Mouse (Mus musculus) limb, embryonic 14.5 days (tissue): ENCODE measurements around the gene Med18. TPM values are rescaled to one million over a fixed set of nuclear protein-coding genes. Genes with fewer than 3 reads are reported as not detected.
A peak's percentile ranks its signal among the peaks of the same experiment; 100 is the strongest.

Experiments used
- ATAC-seq: fragments of 200-750 bp; cut with Nextera tagmentation; 2 replicates; pipeline ENCODE4 v1.8.0; 2017; ENCODE audit warnings: low read depth, moderate number of reproducible peaks, moderate TSS enrichment; ENCODE audit not compliant: low FRiP score
- DNase-seq: peaks from one replicate; pipeline ENCODE4 v3.0.0-alpha.2; 2015; ENCODE audit warnings: low spot score
- H3K27ac ChIP-seq: fragments of 300-500 bp; sonication (generic); replicated peaks from 2 replicates; pipeline ENCODE4 v1.5.1; 2014; ENCODE audit warnings: low read depth, mild to moderate bottlenecking, low read length, moderate library complexity, mixed read lengths
- H3K27me3 ChIP-seq: fragments of 300-500 bp; sonication (generic); 2 replicates; pipeline ENCODE4 v1.6.1; 2014; ENCODE audit warnings: low read length, mixed read lengths; ENCODE audit not compliant: control insufficient read depth, insufficient read depth
- H3K36me3 ChIP-seq: fragments of 300-500 bp; sonication (generic); 2 replicates; pipeline ENCODE4 v1.6.1; 2014; ENCODE audit warnings: mild to moderate bottlenecking, low read length, moderate library complexity, mixed read lengths; ENCODE audit not compliant: control insufficient read depth, insufficient read depth
- H3K4me1 ChIP-seq: fragments of 300-500 bp; sonication (generic); 2 replicates; pipeline ENCODE4 v1.6.1; 2014; ENCODE audit warnings: antibody characterized with exemption, low read length, mixed read lengths; ENCODE audit not compliant: control insufficient read depth, insufficient read depth
- H3K4me2 ChIP-seq: fragments of 300-500 bp; sonication (generic); replicated peaks from 2 replicates; pipeline ENCODE4 v1.6.1; 2014; ENCODE audit warnings: low read depth, mild to moderate bottlenecking, low read length, moderate library complexity; ENCODE audit not compliant: severe bottlenecking
- H3K4me3 ChIP-seq: fragments of 300-500 bp; sonication (generic); replicated peaks from 2 replicates; pipeline ENCODE4 v1.5.1; 2014; ENCODE audit warnings: low read length
- H3K9ac ChIP-seq: fragments of 300-500 bp; sonication (generic); 2 replicates; pipeline ENCODE4 v1.6.1; 2014; ENCODE audit warnings: mild to moderate bottlenecking, low read depth, low read length, moderate library complexity; ENCODE audit not compliant: severe bottlenecking
- H3K9me3 ChIP-seq: fragments of 300-500 bp; sonication (generic); 2 replicates; pipeline ENCODE4 v1.6.1; 2016; ENCODE audit warnings: low read length; ENCODE audit not compliant: control insufficient read depth
- POLR2A ChIP-seq: fragments of 200-500 bp; IDR thresholded peaks from 2 replicates; pipeline ENCODE4 v1.8.0; 2012; ENCODE audit warnings: inconsistent platforms, mild to moderate bottlenecking, moderate library complexity, borderline replicate concordance; ENCODE audit not compliant: insufficient read depth, insufficient read length; ENCODE audit errors: extremely low read depth
- WGBS: fragments of 180-500 bp; shearing (Covaris S2); extraction: QIAGEN DNeasy Blood & Tissue Kit; methylation state at CpG from one replicate; pipeline ENCODE4 v1.1.7; 2014; 5-methylcytosine and 5-hydroxymethylcytosine counted together
- polyA plus RNA-seq, 2 experiments: library from polyadenylated mRNA; depleted of rRNA in 1 of 2; stranded (reverse) in 1 of 2; unstranded in 1 of 2; fragments of >200 nt; fragmentation: Nextera tagmentation in 1 of 2; extraction: Ambion mirVana in 1 of 2; gene quantifications; 2 replicates each; pipeline versions ENCODE4 v1.2.1 to v1.2.3; 2012 to 2014

The Med18 gene
- polyA plus RNA-seq, 2 experiments: 9.0 to 9.1 TPM

DNA sequence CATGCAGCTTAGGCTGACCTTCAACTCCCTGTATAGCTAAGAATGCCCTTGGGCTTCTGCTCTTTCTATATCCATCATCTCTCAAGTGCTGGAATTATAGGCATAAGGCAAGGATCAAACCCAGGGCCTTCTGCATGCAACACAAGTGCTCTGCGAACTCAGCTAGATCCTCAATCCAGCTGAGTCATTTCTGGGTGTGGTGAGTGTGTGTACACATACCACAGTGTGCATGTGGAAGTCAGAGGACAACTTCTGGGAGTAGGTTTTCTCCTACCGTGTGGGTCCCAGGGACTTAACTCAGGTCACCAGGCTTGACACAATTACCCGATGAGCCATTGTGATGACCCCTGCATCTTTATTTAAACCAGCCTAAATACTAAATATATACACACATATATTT is 13.9 kb downstream of the Med18 start:
- ATAC-seq (no peak), DNase-seq (no peak)
- H3K27me3 ChIP-seq: no peaks in the 10 kb centered on the region
- H3K4me3 ChIP-seq: no peak overlapping the region
- H3K9me3 ChIP-seq: no peaks in the 10 kb centered on the region
- H3K27ac ChIP-seq: no peak overlapping the region
- no peaks in the 10 kb centered on the region for H3K36me3 ChIP-seq
- H3K4me1 ChIP-seq: no peaks in the 10 kb centered on the region
- no peak overlapping the region for H3K4me2 ChIP-seq
- no peak for TF ChIP-seq POLR2A
- WGBS: 75% methylated on average over 3 of the region's 3 CpGs
- H3K9ac ChIP-seq: no peak overlapping the region

DNA sequence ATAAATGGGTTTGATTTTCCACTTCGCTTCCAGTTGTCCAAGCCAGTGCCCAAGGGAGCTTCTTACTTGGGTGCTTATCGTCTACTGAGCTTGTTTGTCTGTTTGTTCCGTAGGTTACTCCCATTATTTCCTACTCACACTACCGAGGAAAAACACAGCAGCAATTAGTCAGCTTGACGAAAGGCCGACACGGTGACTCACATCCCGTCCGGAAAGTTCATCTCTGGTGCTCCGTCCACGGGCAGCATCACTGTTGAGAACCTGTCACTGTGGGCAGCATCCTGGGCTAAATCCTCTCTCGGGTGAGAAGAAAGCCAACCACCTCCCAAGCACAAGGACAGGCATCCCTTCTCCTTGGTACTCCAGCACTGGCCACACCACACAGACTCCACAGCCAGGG is 17.6 kb downstream of the Med18 start:
- Histone ChIP-seq H3K4me2 (no peak overlapping the region), H3K36me3 (no peaks in the 10 kb centered on the region), H3K4me3 (no peak overlapping the region), H3K4me1 (no peaks in the 10 kb centered on the region), H3K9me3 (no peaks in the 10 kb centered on the region), H3K27ac (no peak overlapping the region), H3K27me3 (no peaks in the 10 kb centered on the region), H3K9ac (no peak overlapping the region)
- WGBS: 85% methylated on average over 12 of the region's 12 CpGs
- no peak for TF ChIP-seq POLR2A
- DNase-seq (no peak), ATAC-seq (no peak)

DNA sequence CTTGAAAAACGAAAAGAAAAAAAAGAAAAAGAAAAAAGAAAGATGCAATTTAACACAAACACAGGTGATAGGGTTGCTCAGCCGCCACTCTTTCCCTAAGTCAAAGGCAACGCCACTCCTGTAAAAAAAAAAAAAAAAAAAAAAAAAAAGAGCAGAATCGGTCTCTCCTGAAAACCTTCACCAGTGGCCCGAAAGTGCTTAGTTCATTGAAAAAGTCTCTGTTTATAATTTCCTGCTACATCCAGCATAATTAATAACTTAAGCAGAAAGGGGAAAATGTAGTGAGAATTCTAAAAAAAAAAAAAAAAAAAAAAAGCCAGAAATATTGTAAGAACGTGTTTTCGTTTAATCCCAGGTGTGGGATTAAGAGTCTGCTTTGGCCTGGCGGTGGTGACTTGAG is 19.2 kb downstream of the Med18 start:
- Histone ChIP-seq H3K27me3 (no peaks in the 10 kb centered on the region), H3K36me3 (no peaks in the 10 kb centered on the region), H3K4me3 (no peak overlapping the region), H3K4me2 (no peak overlapping the region), H3K9me3 (no peaks in the 10 kb centered on the region), H3K4me1 (no peaks in the 10 kb centered on the region), H3K9ac (no peak overlapping the region), H3K27ac (no peak overlapping the region)
- ATAC-seq (no peak), DNase-seq (no peak)
- TF ChIP-seq POLR2A: no peak
- WGBS: 76% methylated on average over 8 of the region's 8 CpGs

DNA sequence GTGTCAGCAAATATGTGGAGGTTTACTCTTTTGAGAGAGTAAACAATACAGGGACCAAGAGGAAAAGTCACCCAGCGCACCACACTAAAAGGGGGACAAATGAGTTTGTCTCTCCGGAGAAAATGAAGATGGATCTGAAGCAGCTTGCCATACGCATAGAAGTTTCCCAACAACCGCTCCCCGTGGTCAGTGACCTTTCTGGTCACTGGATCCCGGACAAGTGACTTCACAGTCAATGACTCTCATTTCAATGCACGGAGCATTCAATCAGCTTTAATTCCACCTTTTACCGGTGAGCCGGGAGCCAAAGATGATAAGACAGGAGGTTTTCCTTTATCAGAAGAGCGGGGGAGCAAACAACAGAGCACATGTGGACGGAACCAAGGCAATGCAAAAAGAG is 25.9 kb downstream of the Med18 start:
- Histone ChIP-seq H3K9me3 (no peaks in the 10 kb centered on the region), H3K27me3 (no peaks in the 10 kb centered on the region), H3K36me3 (no peaks in the 10 kb centered on the region), H3K27ac (no peak overlapping the region), H3K9ac (no peak overlapping the region), H3K4me3 (no peak overlapping the region), H3K4me2 (no peak overlapping the region), H3K4me1 (no peaks in the 10 kb centered on the region)
- TF ChIP-seq POLR2A: no peak
- DNase-seq: no peak
- no peak for ATAC-seq
- 66% methylated on average over 11 of the region's 11 CpGs for WGBS

DNA sequence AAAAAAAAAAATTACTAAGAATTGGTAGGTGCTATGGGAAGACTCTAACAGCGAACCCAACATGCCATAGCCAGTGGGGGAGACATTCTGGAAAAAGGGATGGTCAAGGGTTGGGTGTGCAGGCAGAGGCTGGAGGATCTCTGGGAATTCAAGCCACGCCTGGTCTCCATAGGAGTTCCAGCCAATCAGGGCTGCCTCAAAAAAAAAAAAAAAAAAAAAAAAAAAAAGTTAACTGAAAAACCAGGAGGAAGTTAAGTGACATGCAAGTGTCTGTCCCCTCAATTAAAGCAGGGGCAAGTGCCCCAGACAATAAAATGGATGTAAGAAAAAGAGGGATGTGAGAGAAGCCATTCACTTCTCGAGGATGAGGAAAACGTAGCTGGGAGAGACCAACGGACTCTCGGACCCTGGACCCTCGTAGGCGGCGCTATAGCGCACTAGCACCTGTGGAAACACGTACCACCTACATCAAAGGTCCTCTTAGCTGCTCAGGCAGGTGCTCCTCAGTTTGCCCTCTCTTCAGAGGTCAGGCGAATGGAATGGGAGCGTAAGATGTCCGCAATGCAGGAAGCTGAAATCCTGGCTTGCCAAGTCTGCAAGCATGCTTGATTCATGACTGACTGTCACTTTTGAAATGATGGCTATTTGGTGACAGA is 30.9 kb downstream of the Med18 start:
- ATAC-seq: no peak
- no peaks in the 10 kb centered on the region for H3K9me3 ChIP-seq
- WGBS: 13% methylated on average over 14 of the region's 14 CpGs
- H3K36me3 ChIP-seq: no peaks in the 10 kb centered on the region
- no peak overlapping the region for H3K27ac ChIP-seq
- H3K27me3 ChIP-seq: no peaks in the 10 kb centered on the region
- no peaks in the 10 kb centered on the region for H3K4me1 ChIP-seq
- H3K4me3 ChIP-seq: no peak overlapping the region
- H3K9ac ChIP-seq: no peak overlapping the region
- peak overlapping the region; percentile 14; the same call in 1 of the 2 replicates for H3K4me2 ChIP-seq
- no peak for DNase-seq
- no peak for TF ChIP-seq POLR2A

DNA sequence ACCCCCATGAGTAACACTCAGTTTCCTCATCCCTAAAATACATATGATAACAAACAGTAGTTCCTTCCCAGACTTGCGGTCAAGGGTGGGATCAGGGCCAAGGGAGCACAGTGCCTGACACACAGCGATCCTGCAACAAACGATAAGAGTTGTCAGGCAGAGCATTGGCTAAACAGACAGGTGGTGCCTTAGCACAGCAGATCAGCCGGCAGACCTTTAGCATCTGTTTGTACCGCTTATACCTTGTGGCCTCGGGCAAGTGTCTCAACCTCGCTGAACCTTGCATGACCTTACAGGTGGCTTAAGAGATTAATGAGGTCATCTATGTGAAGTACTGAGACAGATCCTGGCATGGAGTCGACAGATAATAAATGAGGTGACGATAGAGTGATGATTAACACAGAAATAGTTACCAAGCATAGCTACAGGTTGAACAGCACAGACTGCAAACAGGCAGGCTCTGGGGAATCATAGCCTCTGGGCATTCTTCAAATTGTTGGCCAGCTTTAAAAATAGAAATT is 35.6 kb downstream of the Med18 start:
- ATAC-seq (no peak), DNase-seq (no peak)

More for the DNA sequence above, 35.6 kb downstream of the Med18 start:
- Histone ChIP-seq H3K4me1 (no peaks in the 10 kb centered on the region), H3K36me3 (no peaks in the 10 kb centered on the region), H3K27me3 (no peaks in the 10 kb centered on the region), H3K9me3 (no peaks in the 10 kb centered on the region), H3K4me3 (no peak overlapping the region), H3K4me2 (no peak overlapping the region), H3K27ac (no peak overlapping the region), H3K9ac (no peak overlapping the region)
- no peak for TF ChIP-seq POLR2A
- 31% methylated on average over 9 of the region's 9 CpGs for WGBS
